Mouse (Mus musculus): Measurements from ENCODE around the gene Ddah2. TPM values are rescaled to one million over a fixed set of nuclear protein-coding genes. Genes with fewer than 3 reads are reported as not detected.

Ddah2 gene
- total and polyA plus RNA-seq, 2 experiments from 2014 or later, result 204 to 210 TPM

DNA sequence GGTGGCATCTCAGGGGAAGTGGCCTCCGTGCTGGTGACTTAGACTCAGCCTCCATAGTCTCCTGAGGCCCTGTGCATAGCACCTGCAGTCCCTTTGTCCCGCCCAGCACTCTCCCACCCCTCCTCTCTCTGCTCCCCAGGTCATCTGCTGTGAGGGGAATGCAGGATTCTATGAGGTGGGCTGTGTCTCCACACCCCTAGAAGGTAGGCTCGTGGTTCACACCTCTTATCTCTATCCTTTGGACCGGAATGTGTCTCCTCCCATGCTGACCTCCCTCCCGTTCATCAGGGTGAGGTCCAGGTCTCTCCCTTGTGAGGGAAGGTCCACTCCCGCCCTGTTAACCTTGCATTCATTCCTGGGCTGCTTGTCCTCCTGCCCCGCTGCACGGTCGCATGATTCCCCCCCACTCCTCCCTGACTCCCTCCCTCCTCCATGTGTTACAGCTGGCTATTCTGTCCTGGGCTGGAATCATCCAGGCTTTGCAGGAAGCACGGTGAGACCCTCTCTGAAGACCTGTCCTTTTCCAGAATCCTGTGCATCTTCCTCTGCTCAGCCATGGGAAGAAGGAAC is 41.4 kb downstream of the Ddah2 start:
- Histone ChIP-seq H3K9me3 (ENCODE audit: low read length) (no peaks in the 10 kb centered on the region), H3K27ac (ENCODE audit: low read depth, low read length) (no peak overlapping the region), H3K4me3 (ENCODE audit: low read depth, low read length) (no peak overlapping the region), H3K4me2 (ENCODE audit: low read depth, low read length, poor library complexity, severe bottlenecking) (no peak overlapping the region), H3K9ac (replicated peaks; ENCODE audit: low read length, poor library complexity, severe bottlenecking) (no peak overlapping the region), H3K27me3 (ENCODE audit: insufficient read depth, low read length) (no peaks in the 10 kb centered on the region), H3K36me3 (ENCODE audit: insufficient read depth, low read length) (peaks cover 73% of the 10 kb centered on the region), H3K4me1 (ENCODE audit: insufficient read depth, low read length) (no peaks in the 10 kb centered on the region)
- TF ChIP-seq CTCF (IDR thresholded peaks at IDR 0.05), result no peak
- DNase-seq (ENCODE audit: low spot score) (no peak), ATAC-seq (ENCODE audit: low FRiP score) (no peak)
- 79% methylated on average over 10 of the region's 10 CpGs for WGBS

DNA sequence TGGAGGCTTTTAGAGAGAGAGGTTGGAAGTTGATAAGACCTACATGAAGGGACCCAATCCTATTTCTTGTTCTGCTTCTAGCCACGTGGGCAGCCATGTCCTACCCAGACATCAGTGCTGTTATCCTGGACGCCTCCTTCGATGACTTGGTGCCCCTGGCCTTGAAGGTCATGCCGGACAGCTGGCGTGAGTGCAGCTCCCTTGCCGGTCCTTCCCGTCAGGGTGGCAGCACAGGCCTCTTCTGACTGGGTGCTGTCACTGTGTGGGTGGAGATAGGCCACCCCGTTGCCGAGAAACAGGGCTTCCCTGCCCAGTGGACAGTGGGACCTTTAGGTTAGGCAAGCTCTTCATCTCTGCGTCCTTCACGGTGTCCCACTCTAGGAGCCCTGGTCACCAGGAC is 42.3 kb downstream of the Ddah2 start:
- ATAC-seq (ENCODE audit: low FRiP score), result no peak
- H3K9me3 ChIP-seq (ENCODE audit: low read length), result no peaks in the 10 kb centered on the region
- H3K4me3 ChIP-seq (ENCODE audit: low read depth, low read length), result no peak overlapping the region
- TF ChIP-seq CTCF (IDR thresholded peaks at IDR 0.05), result no peak
- no peak for DNase-seq (ENCODE audit: low spot score)
- no peaks in the 10 kb centered on the region for H3K27me3 ChIP-seq (ENCODE audit: insufficient read depth, low read length)
- 92% methylated on average over 11 of the region's 11 CpGs for WGBS
- peaks cover 68% of the 10 kb centered on the region for H3K36me3 ChIP-seq (ENCODE audit: insufficient read depth, low read length)
- H3K27ac ChIP-seq (ENCODE audit: low read depth, low read length), result no peak overlapping the region
- no peaks in the 10 kb centered on the region for H3K4me1 ChIP-seq (ENCODE audit: insufficient read depth, low read length)
- H3K9ac ChIP-seq (replicated peaks; ENCODE audit: low read length, poor library complexity, severe bottlenecking), result no peak overlapping the region
- no peak overlapping the region for H3K4me2 ChIP-seq (ENCODE audit: low read depth, low read length, poor library complexity, severe bottlenecking)

DNA sequence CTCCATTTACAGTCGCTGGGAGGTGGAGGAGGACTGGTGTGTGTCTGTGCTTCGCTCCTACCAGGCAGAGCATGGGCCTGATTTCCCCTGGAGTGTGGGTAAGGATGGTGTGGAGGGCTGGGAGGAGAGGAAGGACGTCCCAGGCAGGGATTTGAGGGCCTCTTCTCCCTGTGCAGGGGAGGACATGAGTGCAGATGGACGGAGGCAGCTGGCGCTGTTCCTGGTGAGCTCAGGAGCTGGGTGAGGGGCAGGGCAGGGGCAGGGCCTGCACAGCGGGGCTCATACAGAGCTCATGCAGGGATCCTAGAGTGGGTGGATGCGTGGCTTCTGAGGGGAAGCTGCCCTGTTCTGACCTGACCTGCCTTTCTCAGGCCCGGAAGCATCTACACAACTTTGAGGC is 43.5 kb downstream of the Ddah2 start:
- DNase-seq (ENCODE audit: low spot score) (no peak), ATAC-seq (ENCODE audit: low FRiP score) (no peak)
- H3K36me3 ChIP-seq (ENCODE audit: insufficient read depth, low read length), result peaks cover 57% of the 10 kb centered on the region
- H3K4me3 ChIP-seq (ENCODE audit: low read depth, low read length), result no peak overlapping the region
- no peak for TF ChIP-seq CTCF (IDR thresholded peaks at IDR 0.05)
- H3K4me1 ChIP-seq (ENCODE audit: insufficient read depth, low read length), result no peaks in the 10 kb centered on the region
- H3K9ac ChIP-seq (replicated peaks; ENCODE audit: low read length, poor library complexity, severe bottlenecking), result no peak overlapping the region
- no peaks in the 10 kb centered on the region for H3K27me3 ChIP-seq (ENCODE audit: insufficient read depth, low read length)
- no peak overlapping the region for H3K4me2 ChIP-seq (ENCODE audit: low read depth, low read length, poor library complexity, severe bottlenecking)
- 82% methylated on average over 6 of the region's 8 CpGs for WGBS
- no peaks in the 10 kb centered on the region for H3K9me3 ChIP-seq (ENCODE audit: low read length)
- no peak overlapping the region for H3K27ac ChIP-seq (ENCODE audit: low read depth, low read length)

DNA sequence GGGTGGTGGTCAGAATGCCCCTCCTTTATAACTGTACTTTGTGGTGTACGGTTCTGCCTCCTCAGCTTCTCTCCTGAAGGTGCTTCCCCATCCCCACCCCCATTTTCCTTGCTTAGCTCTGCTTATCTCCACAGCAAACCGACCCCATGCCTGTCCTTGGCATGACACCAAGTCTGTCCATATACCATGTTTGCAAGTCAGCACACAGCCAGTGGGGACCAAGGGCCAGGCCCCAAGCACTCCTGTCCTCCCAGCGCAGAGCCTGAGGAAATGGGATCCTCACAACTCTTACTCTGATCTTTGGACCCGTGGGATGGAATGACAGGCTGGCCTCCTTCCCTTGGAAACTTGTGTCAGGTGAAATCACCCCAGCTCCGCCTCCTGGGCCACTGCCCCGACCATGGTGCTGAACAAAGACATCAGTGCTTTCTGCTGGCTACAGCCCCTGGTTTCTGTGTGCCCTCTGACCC is 44.4 kb downstream of the Ddah2 start:
- no peaks in the 10 kb centered on the region for H3K9me3 ChIP-seq (ENCODE audit: low read length)
- no peaks in the 10 kb centered on the region for H3K4me1 ChIP-seq (ENCODE audit: insufficient read depth, low read length)
- H3K36me3 ChIP-seq (ENCODE audit: insufficient read depth, low read length), result peaks cover 51% of the 10 kb centered on the region
- ATAC-seq (ENCODE audit: low FRiP score) (no peak), DNase-seq (ENCODE audit: low spot score) (no peak)
- H3K27me3 ChIP-seq (ENCODE audit: insufficient read depth, low read length), result no peaks in the 10 kb centered on the region
- no peak overlapping the region for H3K27ac ChIP-seq (ENCODE audit: low read depth, low read length)
- H3K4me2 ChIP-seq (ENCODE audit: low read depth, low read length, poor library complexity, severe bottlenecking), result no peak overlapping the region
- TF ChIP-seq CTCF (IDR thresholded peaks at IDR 0.05), result no peak
- 71% methylated on average over 6 of the region's 6 CpGs for WGBS
- H3K9ac ChIP-seq (replicated peaks; ENCODE audit: low read length, poor library complexity, severe bottlenecking), result no peak overlapping the region
- H3K4me3 ChIP-seq (ENCODE audit: low read depth, low read length), result no peak overlapping the region

DNA sequence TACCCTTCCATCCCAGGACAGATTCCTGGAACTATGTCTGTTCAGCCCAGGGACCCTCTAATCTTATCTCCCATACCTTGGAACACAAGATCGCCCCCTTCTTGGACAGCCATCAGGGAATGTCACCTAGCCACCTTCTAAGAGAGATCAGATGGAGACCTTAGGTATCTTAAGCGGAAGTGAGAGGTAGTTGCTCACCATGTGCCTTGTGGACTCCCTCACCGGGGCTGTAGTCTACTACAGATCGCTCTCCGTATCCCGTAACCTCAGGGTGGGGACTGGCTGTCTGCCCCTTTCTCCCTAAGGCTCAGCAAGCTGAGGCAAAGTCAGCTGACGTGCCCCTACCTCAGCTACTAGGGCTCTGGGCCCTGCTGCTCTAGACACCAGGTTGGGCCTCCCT is 45.2 kb downstream of the Ddah2 start:
- Histone ChIP-seq H3K27ac (ENCODE audit: low read depth, low read length) (no peak overlapping the region), H3K27me3 (ENCODE audit: insufficient read depth, low read length) (no peaks in the 10 kb centered on the region), H3K9me3 (ENCODE audit: low read length) (no peaks in the 10 kb centered on the region), H3K4me3 (ENCODE audit: low read depth, low read length) (no peak overlapping the region), H3K4me1 (ENCODE audit: insufficient read depth, low read length) (no peaks in the 10 kb centered on the region), H3K4me2 (ENCODE audit: low read depth, low read length, poor library complexity, severe bottlenecking) (no peak overlapping the region), H3K36me3 (ENCODE audit: insufficient read depth, low read length) (peaks cover 45% of the 10 kb centered on the region), H3K9ac (replicated peaks; ENCODE audit: low read length, poor library complexity, severe bottlenecking) (no peak overlapping the region)
- no peak for TF ChIP-seq CTCF (IDR thresholded peaks at IDR 0.05)
- WGBS, result 95% methylated on average over 7 of the region's 7 CpGs
- no peak for DNase-seq (ENCODE audit: low spot score)
- no peak for ATAC-seq (ENCODE audit: low FRiP score)

DNA sequence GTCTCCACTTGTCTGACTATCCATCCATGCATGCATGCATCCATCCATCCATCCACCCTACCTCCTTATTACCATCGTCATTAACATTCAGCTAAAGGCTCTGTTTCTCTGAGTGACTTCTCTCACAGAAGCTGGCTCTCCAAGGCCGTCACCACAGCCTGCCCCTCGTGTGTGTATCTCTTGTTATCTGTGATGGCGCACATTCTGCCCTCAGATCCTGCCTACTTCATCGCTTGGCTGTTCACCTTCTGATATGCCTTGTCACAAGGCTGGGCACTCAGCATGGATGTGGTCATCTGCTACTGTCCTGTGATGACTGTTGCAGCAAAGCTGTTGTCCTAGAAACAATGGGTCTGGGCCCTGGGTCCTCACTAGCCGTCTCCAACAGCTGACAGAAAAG is 45.9 kb downstream of the Ddah2 start:
- Histone ChIP-seq H3K4me1 (ENCODE audit: insufficient read depth, low read length) (no peaks in the 10 kb centered on the region), H3K9me3 (ENCODE audit: low read length) (no peaks in the 10 kb centered on the region), H3K27ac (ENCODE audit: low read depth, low read length) (no peak overlapping the region), H3K27me3 (ENCODE audit: insufficient read depth, low read length) (no peaks in the 10 kb centered on the region), H3K4me3 (ENCODE audit: low read depth, low read length) (no peak overlapping the region), H3K36me3 (ENCODE audit: insufficient read depth, low read length) (peaks cover 38% of the 10 kb centered on the region), H3K9ac (replicated peaks; ENCODE audit: low read length, poor library complexity, severe bottlenecking) (no peak overlapping the region), H3K4me2 (ENCODE audit: low read depth, low read length, poor library complexity, severe bottlenecking) (no peak overlapping the region)
- no peak for TF ChIP-seq CTCF (IDR thresholded peaks at IDR 0.05)
- DNase-seq (ENCODE audit: low spot score) (no peak), ATAC-seq (ENCODE audit: low FRiP score) (no peak)
- 79% methylated on average over 6 of the region's 6 CpGs for WGBS

All from midbrain, postnatal 0 days (tissue).